Mouse (Mus musculus) MEL (cell line): ENCODE results near the gene B430306N03Rik.

Source experiments
- CTCF ChIP-seq, 3 experiments: IDR thresholded peaks in 2 of 3; conservative IDR thresholded peaks in 1 of 3; 2 replicates each; pipeline ENCODE4 v1.5.1; 2011 to 2012; ENCODE audit warnings: low read length in 3 of 3, low read depth in 2 of 3, mild to moderate bottlenecking in 2 of 3, improper control_type of control experiment in 1 of 3, inconsistent platforms in 1 of 3, mixed read lengths in 1 of 3, moderate library complexity in 1 of 3; ENCODE audit not compliant: control insufficient read depth in 1 of 3, insufficient read depth in 1 of 3, poor library complexity in 1 of 3, severe bottlenecking in 1 of 3
- E2F4 ChIP-seq: IDR thresholded peaks from 2 replicates; pipeline ENCODE4 v1.6.1; 2011; ENCODE audit warnings: low read depth, low read length, improper control_type of control experiment, borderline replicate concordance
- ELF1 ChIP-seq: IDR thresholded peaks from 2 replicates; pipeline ENCODE4 v1.6.1; 2014; ENCODE audit warnings: low read depth, mild to moderate bottlenecking, inconsistent platforms, low read length, improper control_type of control experiment, moderate library complexity
- EP300 ChIP-seq, 2 experiments: IDR thresholded peaks; 2 replicates each; pipeline ENCODE4 v1.6.1; 2011; ENCODE audit warnings: improper control_type of control experiment in 2 of 2, low read length in 2 of 2, low read depth in 1 of 2, mild to moderate bottlenecking in 1 of 2
- NELFE ChIP-seq: IDR thresholded peaks from 2 replicates; pipeline ENCODE4 v1.6.1; 2011; ENCODE audit warnings: low read depth, low read length, improper control_type of control experiment
- POLR2AphosphoS2 ChIP-seq: IDR thresholded peaks from 2 replicates; pipeline ENCODE4 v1.6.1; 2011; ENCODE audit warnings: low read length, improper control_type of control experiment
- USF1 ChIP-seq: IDR thresholded peaks from 2 replicates; pipeline ENCODE4 v1.6.1; 2014; ENCODE audit warnings: low read depth, mild to moderate bottlenecking, inconsistent platforms, low read length, improper control_type of control experiment, moderate library complexity
- USF2 ChIP-seq, 2 experiments: IDR thresholded peaks; 2 replicates each; pipeline ENCODE4 v1.6.1; 2011 to 2012; ENCODE audit warnings: improper control_type of control experiment in 2 of 2, low read length in 2 of 2, borderline replicate concordance in 1 of 2, inconsistent platforms in 1 of 2, low read depth in 1 of 2, mild to moderate bottlenecking in 1 of 2; ENCODE audit not compliant: insufficient read depth in 1 of 2

GRCm38 (mm10) chr17:48324258-48324657, 8.3 kb downstream of the B430306N03Rik start:
- TF ChIP-seq USF2 (IDR thresholded peaks at IDR 0.05; ENCODE audit: borderline replicate concordance in 1 of 2, insufficient read depth in 1 of 2, low read depth in 1 of 2, low read length in 2 of 2) = no peak
- no peak for TF ChIP-seq USF1
- no peak for TF ChIP-seq NELFE
- TF ChIP-seq EP300 (IDR thresholded peaks at IDR 0.05; ENCODE audit: low read depth in 1 of 2, low read length in 2 of 2) = no peak
- TF ChIP-seq CTCF (IDR thresholded peaks at IDR 0.05 in 2 of 3, conservative IDR thresholded peaks at IDR 0.05 in 1 of 3; ENCODE audit: control insufficient read depth in 1 of 3, insufficient read depth in 1 of 3, low read depth in 2 of 3, low read length in 3 of 3, poor library complexity in 1 of 3, severe bottlenecking in 1 of 3) = no peak
- no peak for TF ChIP-seq E2F4
- no peak for TF ChIP-seq POLR2AphosphoS2
- no peak for TF ChIP-seq ELF1
